Mouse (Mus musculus) midbrain, embryonic 15.5 days (tissue): ENCODE data around the gene 2410002F23Rik. TPM values are rescaled to one million over a fixed set of nuclear protein-coding genes. Genes with fewer than 3 reads are reported as not detected.
"Not testable (repeated sequence)": the region's sequence is repeated elsewhere in the genome, so short reads cannot be mapped to it uniquely, and the experiment has no call there.

Experiments
- ATAC-seq: fragments of 200-750 bp; cut with Nextera tagmentation; replicated peaks from 2 replicates; pipeline ENCODE4 v1.8.0; 2017; ENCODE audit warnings: moderate TSS enrichment
- H3K27ac ChIP-seq: fragments of 300-500 bp; sonication (generic); 2 replicates; pipeline ENCODE4 v1.5.1; 2015; ENCODE audit warnings: mild to moderate bottlenecking, inconsistent platforms
- H3K27me3 ChIP-seq: fragments of 300-500 bp; sonication (generic); replicated peaks from 2 replicates; pipeline ENCODE4 v1.6.1; 2015; ENCODE audit warnings: inconsistent platforms
- H3K36me3 ChIP-seq: fragments of 300-500 bp; sonication (generic); replicated peaks from 2 replicates; pipeline ENCODE4 v1.6.1; 2015; ENCODE audit warnings: inconsistent platforms
- H3K4me1 ChIP-seq: fragments of 300-500 bp; sonication (generic); 2 replicates; pipeline ENCODE4 v1.6.1; 2015; ENCODE audit warnings: inconsistent platforms
- H3K4me2 ChIP-seq: fragments of 300-500 bp; sonication (generic); 2 replicates; pipeline ENCODE4 v1.6.1; 2015; ENCODE audit warnings: inconsistent platforms, mild to moderate bottlenecking, moderate library complexity
- H3K4me3 ChIP-seq: fragments of 300-500 bp; sonication (generic); 2 replicates; pipeline ENCODE4 v1.5.1; 2015; ENCODE audit warnings: mild to moderate bottlenecking, inconsistent platforms
- H3K9ac ChIP-seq: fragments of 300-500 bp; sonication (generic); 2 replicates; pipeline ENCODE4 v1.6.1; 2015; ENCODE audit warnings: mild to moderate bottlenecking, inconsistent platforms
- H3K9me3 ChIP-seq: fragments of 300-500 bp; sonication (generic); 2 replicates; pipeline ENCODE4 v1.6.1; 2016; ENCODE audit warnings: inconsistent platforms
- WGBS: fragments of 180-500 bp; shearing (Covaris S2); methylation state at CpG from one replicate; pipeline ENCODE4 v1.1.7; 2015; ENCODE audit warnings: mixed read lengths; 5-methylcytosine and 5-hydroxymethylcytosine counted together
- polyA plus RNA-seq: library from polyadenylated mRNA; unstranded; fragments of >200 nt; fragmentation: Nextera tagmentation; extraction: Ambion mirVana; gene quantifications from 2 replicates; pipeline ENCODE4 v1.2.1, GENCODE M21; 2015

Gene 2410002F23Rik
- 232 and 240 TPM in 2 replicates for polyA plus RNA-seq

GRCm38 (mm10) chr7:44246055-44246983 is at the start of gene 2410002F23Rik, which contains the start of gene 1700028J19Rik:
2410002F23Rik (plus strand) TSS chr7:44246722.
1700028J19Rik (minus strand) TSS chr7:44246695.
- Histone ChIP-seq H3K4me2 (peak within 1 kb of the TSS; percentile 70), H3K27me3 (no peaks in the 10 kb centered on the region), H3K9me3 (no peaks in the 10 kb centered on the region), H3K9ac (peak within 1 kb of the TSS; percentile 93), H3K4me1 (peaks cover 23% of the 10 kb centered on the region), H3K36me3 (peaks cover 22% of the 10 kb centered on the region), H3K27ac (peak within 1 kb of the TSS; percentile 98), H3K4me3 (peak within 1 kb of the TSS; percentile 94)
- ATAC-seq, result peak; percentile 87
- WGBS, result under 1% methylated on average over 62 of the region's 62 CpGs

- no peak within 1 kb of the TSS for H3K27ac ChIP-seq
- H3K4me1 ChIP-seq, result no peaks in the 10 kb centered on the region
- H3K4me2 ChIP-seq, result no peak within 1 kb of the TSS
- no peaks in the 10 kb centered on the region for H3K27me3 ChIP-seq
- no peaks in the 10 kb centered on the region for H3K36me3 ChIP-seq
- no peak within 1 kb of the TSS for H3K4me3 ChIP-seq
- 67% methylated on average over 3 of the region's 3 CpGs for WGBS
- no peaks in the 10 kb centered on the region for H3K9me3 ChIP-seq
- H3K9ac ChIP-seq, result no peak within 1 kb of the TSS
- ATAC-seq, result no peak
Measured at GRCm38 (mm10) chr7:44197891-44198290, 48.6 kb upstream of the 2410002F23Rik start, which contains the start of gene Klk1b3. Klk1b3 (plus strand) TSS chr7:44198191.

- H3K27ac ChIP-seq, H3K9me3 ChIP-seq, H3K4me3 ChIP-seq, H3K36me3 ChIP-seq, H3K9ac ChIP-seq, H3K27me3 ChIP-seq, ATAC-seq, H3K4me2 ChIP-seq, H3K4me1 ChIP-seq: not testable (repeated sequence)
- WGBS, result 57% methylated on average over 3 of the region's 3 CpGs
Measured at GRCm38 (mm10) chr7:44207135-44207534, 39.4 kb upstream of the 2410002F23Rik start, which contains the start of gene Klk1b4. Klk1b4 (plus strand) TSS chr7:44207435.

GRCm38 (mm10) chr7:44208307-44208706 is 38.2 kb upstream of the 2410002F23Rik start:
- H3K27ac ChIP-seq, result no peak overlapping the region
- H3K4me1 ChIP-seq, result no peaks in the 10 kb centered on the region
- no peaks in the 10 kb centered on the region for H3K27me3 ChIP-seq
- H3K9me3 ChIP-seq, result no peaks in the 10 kb centered on the region
- H3K36me3 ChIP-seq, result no peaks in the 10 kb centered on the region
- no peak overlapping the region for H3K4me3 ChIP-seq
- no peak overlapping the region for H3K4me2 ChIP-seq
- no peak for ATAC-seq
- 87% methylated on average over 3 of the region's 3 CpGs for WGBS
- no peak overlapping the region for H3K9ac ChIP-seq

GRCm38 (mm10) chr7:44215645-44216044 is 30.9 kb upstream of the 2410002F23Rik start, which contains the start of gene Klk1b5:
Klk1b5 (plus strand) TSS chr7:44215945.
- Histone ChIP-seq H3K4me3 (no peak within 1 kb of the TSS), H3K4me1 (no peaks in the 10 kb centered on the region), H3K36me3 (no peaks in the 10 kb centered on the region), H3K9me3 (no peaks in the 10 kb centered on the region), H3K27ac (no peak within 1 kb of the TSS), H3K9ac (no peak within 1 kb of the TSS), H3K27me3 (no peaks in the 10 kb centered on the region), H3K4me2 (no peak within 1 kb of the TSS)
- no peak for ATAC-seq
- 98% methylated on average over 1 of the region's 1 CpGs for WGBS

GRCm38 (mm10) chr7:44221601-44222000 is 24.9 kb upstream of the 2410002F23Rik start:
- H3K4me3 ChIP-seq, H3K27ac ChIP-seq, H3K27me3 ChIP-seq, H3K9ac ChIP-seq, H3K36me3 ChIP-seq, ATAC-seq, H3K4me1 ChIP-seq, H3K9me3 ChIP-seq, H3K4me2 ChIP-seq: not testable (repeated sequence)
- WGBS, result 86% methylated on average over 10 of the region's 10 CpGs

GRCm38 (mm10) chr7:44222335-44222734 is 24.2 kb upstream of the 2410002F23Rik start:
- ATAC-seq, H3K27ac ChIP-seq, H3K9me3 ChIP-seq, H3K4me2 ChIP-seq, H3K4me3 ChIP-seq, H3K4me1 ChIP-seq, H3K27me3 ChIP-seq, H3K9ac ChIP-seq, H3K36me3 ChIP-seq: not testable (repeated sequence)
- 78% methylated on average over 6 of the region's 6 CpGs for WGBS

GRCm38 (mm10) chr7:44225076-44225475 is 21.4 kb upstream of the 2410002F23Rik start, which contains the start of gene Klk1:
Klk1 (plus strand) TSS chr7:44225360.
- Histone ChIP-seq H3K4me2 (no peak within 1 kb of the TSS), H3K27ac (no peak within 1 kb of the TSS), H3K9ac (no peak within 1 kb of the TSS), H3K9me3 (no peaks in the 10 kb centered on the region), H3K36me3 (no peaks in the 10 kb centered on the region), H3K4me3 (no peak within 1 kb of the TSS), H3K4me1 (no peaks in the 10 kb centered on the region), H3K27me3 (no peaks in the 10 kb centered on the region)
- WGBS, result 64% methylated on average over 1 of the region's 1 CpGs
- no peak for ATAC-seq

GRCm38 (mm10) chr7:44235909-44236308 is 10.6 kb upstream of the 2410002F23Rik start, which contains the start of gene Gm36864:
Gm36864 (plus strand) TSS chr7:44236177.
- Histone ChIP-seq H3K4me2 (no peak within 1 kb of the TSS), H3K27ac (no peak within 1 kb of the TSS), H3K4me1 (no peaks in the 10 kb centered on the region), H3K9ac (no peak within 1 kb of the TSS), H3K9me3 (no peaks in the 10 kb centered on the region), H3K27me3 (no peaks in the 10 kb centered on the region), H3K36me3 (no peaks in the 10 kb centered on the region), H3K4me3 (no peak within 1 kb of the TSS)
- WGBS, result 66% methylated on average over 3 of the region's 3 CpGs
- no peak for ATAC-seq

- Histone ChIP-seq H3K36me3 (no peaks in the 10 kb centered on the region), H3K4me2 (no peak overlapping the region), H3K4me1 (no peaks in the 10 kb centered on the region), H3K9ac (no peak overlapping the region), H3K4me3 (no peak overlapping the region), H3K27ac (no peak overlapping the region), H3K27me3 (no peaks in the 10 kb centered on the region), H3K9me3 (no peaks in the 10 kb centered on the region)
- WGBS, result 62% methylated on average over 2 of the region's 2 CpGs
- ATAC-seq, result no peak
Measured at GRCm38 (mm10) chr7:44239913-44240312, 6.6 kb upstream of the 2410002F23Rik start.

GRCm38 (mm10) chr7:44240712-44241111 is 5.8 kb upstream of the 2410002F23Rik start:
- Histone ChIP-seq H3K4me2 (no peak overlapping the region), H3K9ac (no peak overlapping the region), H3K4me1 (peaks cover 6% of the 10 kb centered on the region), H3K9me3 (no peaks in the 10 kb centered on the region), H3K27ac (no peak overlapping the region), H3K27me3 (no peaks in the 10 kb centered on the region), H3K4me3 (no peak overlapping the region), H3K36me3 (no peaks in the 10 kb centered on the region)
- 60% methylated on average over 1 of the region's 1 CpGs for WGBS
- ATAC-seq, result no peak

GRCm38 (mm10) chr7:44241163-44241562 is 5.4 kb upstream of the 2410002F23Rik start:
- WGBS, result 74% methylated on average over 2 of the region's 2 CpGs
- Histone ChIP-seq H3K4me2 (no peak overlapping the region), H3K4me1 (peaks cover 7% of the 10 kb centered on the region), H3K36me3 (no peaks in the 10 kb centered on the region), H3K9me3 (no peaks in the 10 kb centered on the region), H3K27me3 (no peaks in the 10 kb centered on the region), H3K4me3 (no peak overlapping the region), H3K27ac (no peak overlapping the region), H3K9ac (no peak overlapping the region)
- no peak for ATAC-seq
